ENCODE assay signal across 10 mouse cellular contexts in genomic region chr2:160766371-160766771, GRCm38 (mm10). TPM values are rescaled to one million over a fixed set of nuclear protein-coding genes. Genes with fewer than 3 reads are reported as not detected.
DNase-seq lines count a peak whose midpoint lies in the region; ATAC-seq lines count a peak whose summit lies in the region.
"Had no signal": no experiment of that assay in that cellular context is flagged by ENCODE, and none has a peak within 500 bp of the region (broad histone marks: within the 10 kb centered on the region; RNA-seq: fewer than 3 reads in every experiment).

No protein-coding gene starts in this region.

- no peak overlapping the region for H3K4me3 ChIP-seq in heart, embryonic 11.5 days (ENCODE audit: low read depth, low read length)
- no peak overlapping the region for H3K4me3 ChIP-seq in midbrain, embryonic 15.5 days
- H3K4me3 ChIP-seq: limb, embryonic 15.5 days had no signal

- H3K9me3 ChIP-seq in heart, embryonic 11.5 days (replicated peaks; ENCODE audit: control insufficient read depth, low read length), result no peaks in the 10 kb centered on the region
- no peaks in the 10 kb centered on the region for H3K9me3 ChIP-seq in midbrain, embryonic 15.5 days
- H3K9me3 ChIP-seq: limb, embryonic 15.5 days had no signal

- H3K9ac ChIP-seq in heart, embryonic 11.5 days (ENCODE audit: low read depth, low read length), result no peak overlapping the region
- no peak overlapping the region for H3K9ac ChIP-seq in midbrain, embryonic 15.5 days
- H3K9ac ChIP-seq: limb, embryonic 15.5 days had no signal

- H3K36me3 ChIP-seq in heart, embryonic 11.5 days (ENCODE audit: control insufficient read depth, insufficient read depth, low read length), result peaks cover 17% of the 10 kb centered on the region
- peaks cover 15% of the 10 kb centered on the region for H3K36me3 ChIP-seq in midbrain, embryonic 15.5 days (replicated peaks)

- DNase-seq in heart, adult 18-20 months, result peak; percentile 84 to 92
- peak; percentile 76 for DNase-seq in adrenal gland, postnatal 14 days
- DNase-seq in gastrocnemius, adult 8-10 months (ENCODE audit: low spot score in 2 of 2), result peak; percentile 34 to 38
- peak; percentile 66 to 73 for DNase-seq in lung, adult 18-20 months
- DNase-seq in spleen, postnatal 4 days (ENCODE audit: low spot score in 2 of 2), result no peak
- no peak for DNase-seq in spleen, postnatal 36 days (ENCODE audit: low spot score in 2 of 2)

- H3K27me3 ChIP-seq in heart, embryonic 11.5 days (ENCODE audit: control insufficient read depth, insufficient read depth, low read length), result no peaks in the 10 kb centered on the region
- H3K27me3 ChIP-seq in midbrain, embryonic 15.5 days (replicated peaks), result no peaks in the 10 kb centered on the region
- H3K27me3 ChIP-seq: CH12.LX; limb, embryonic 15.5 days had no signal

- 70% methylated on average over 5 of the region's 5 CpGs for WGBS in heart, embryonic 11.5 days (ENCODE audit: insufficient replicate concordance)
- WGBS in midbrain, embryonic 15.5 days, result 78% methylated on average over 5 of the region's 5 CpGs

- no peaks in the 10 kb centered on the region for H3K4me1 ChIP-seq in heart, embryonic 11.5 days (ENCODE audit: control insufficient read depth, insufficient read depth, low read length)
- no peaks in the 10 kb centered on the region for H3K4me1 ChIP-seq in midbrain, embryonic 15.5 days
- H3K4me1 ChIP-seq: limb, embryonic 15.5 days had no signal

- H3K4me2 ChIP-seq in heart, embryonic 11.5 days, result no peak overlapping the region
- no peak overlapping the region for H3K4me2 ChIP-seq in midbrain, embryonic 15.5 days
- H3K4me2 ChIP-seq: limb, embryonic 15.5 days had no signal

- ATAC-seq in heart, embryonic 11.5 days (replicated peaks; ENCODE audit: insufficient number of reproducible peaks, low FRiP score, low TSS enrichment), result no peak
- no peak for ATAC-seq in midbrain, embryonic 15.5 days (replicated peaks)

- H3K27ac ChIP-seq in heart, embryonic 11.5 days (ENCODE audit: low read depth, low read length), result no peak overlapping the region
- no peak overlapping the region for H3K27ac ChIP-seq in midbrain, embryonic 15.5 days
- H3K27ac ChIP-seq: limb, embryonic 15.5 days had no signal

RNA-seq across cellular contexts. Expression of gene Plcg1, which starts 35.3 kb away (rescaled TPM):
- total RNA-seq in heart, adult 18-20 months (2021), result 10 to 100 TPM; 45.6 to 58.0 TPM
- 31.0 and 33.9 TPM in 2 replicates for polyA plus RNA-seq in heart, embryonic 11.5 days (2014; fragmentation: Nextera tagmentation; extraction: Ambion mirVana)
- total RNA-seq in adrenal gland, postnatal 14 days (2021), result 69.7 and 93.2 TPM in 2 replicates
- total RNA-seq in gastrocnemius, adult 8-10 months (2022), result 10 to 100 TPM; 16.4 to 24.8 (median 19.4) TPM
- 64.3 and 68.4 TPM in 2 replicates for polyA plus RNA-seq in midbrain, embryonic 15.5 days (2015; fragmentation: Nextera tagmentation; extraction: Ambion mirVana)

Comparison
In these comparisons a context has a peak if more than half of its experiments do, and no peak if none do; other contexts are left out.
1. DNase-seq: peak in heart, adult 18-20 months (2 of 2), adrenal gland, postnatal 14 days (single experiment), gastrocnemius, adult 8-10 months (2 of 2) and lung, adult 18-20 months (2 of 2); none in spleen, postnatal 4 days (0 of 2) and spleen, postnatal 36 days (0 of 2).